Mouse (Mus musculus): ENCODE measurements around the gene Lrrc36. TPM values are rescaled to one million over a fixed set of nuclear protein-coding genes. Genes with fewer than 3 reads are reported as not detected.

Lrrc36 gene
- polyA plus RNA-seq, 1 experiment from 2014 or later: 0.34 TPM

GRCm38 (mm10) chr8:105380308-105380707, 33.1 kb upstream of the Lrrc36 start:
- ATAC-seq (replicated peaks; ENCODE audit: low FRiP score, low read depth): no peak

GRCm38 (mm10) chr8:105384070-105384469, 29.3 kb upstream of the Lrrc36 start:
- WGBS: 95% methylated on average over 2 of the region's 2 CpGs
- no peak overlapping the region for H3K4me2 ChIP-seq (ENCODE audit: low read length)
- no peaks in the 10 kb centered on the region for H3K36me3 ChIP-seq (ENCODE audit: insufficient read depth, low read length)
- H3K27ac ChIP-seq: no peak overlapping the region
- DNase-seq (ENCODE audit: low spot score) (no peak), ATAC-seq (replicated peaks; ENCODE audit: low FRiP score, low read depth) (no peak)
- H3K9me3 ChIP-seq (replicated peaks; ENCODE audit: low read length): no peaks in the 10 kb centered on the region
- no peak overlapping the region for H3K9ac ChIP-seq (ENCODE audit: low read depth, low read length)
- no peak overlapping the region for H3K4me3 ChIP-seq (replicated peaks; ENCODE audit: low read depth, low read length)
- peaks cover 19% of the 10 kb centered on the region; the same call in 1 of the 2 replicates for H3K4me1 ChIP-seq (replicated peaks; ENCODE audit: insufficient read depth, low read length)
- TF ChIP-seq CTCF (IDR thresholded peaks at IDR 0.05; ENCODE audit: low read depth): peak; percentile 9; the same call in 1 of the 2 replicates
- H3K27me3 ChIP-seq (ENCODE audit: insufficient read depth, low read length): no peaks in the 10 kb centered on the region

More at GRCm38 (mm10) chr8:105380308-105380707, 33.1 kb upstream of the Lrrc36 start:
- Histone ChIP-seq H3K27ac (no peak overlapping the region), H3K9me3 (replicated peaks; ENCODE audit: low read length) (no peaks in the 10 kb centered on the region), H3K9ac (ENCODE audit: low read depth, low read length) (no peak overlapping the region), H3K27me3 (ENCODE audit: insufficient read depth, low read length) (no peaks in the 10 kb centered on the region), H3K4me1 (replicated peaks; ENCODE audit: insufficient read depth, low read length) (peaks cover 11% of the 10 kb centered on the region; the same call in 1 of the 2 replicates), H3K36me3 (ENCODE audit: insufficient read depth, low read length) (no peaks in the 10 kb centered on the region), H3K4me3 (replicated peaks; ENCODE audit: low read depth, low read length) (no peak overlapping the region), H3K4me2 (ENCODE audit: low read length) (no peak overlapping the region)
- no peak for TF ChIP-seq CTCF (IDR thresholded peaks at IDR 0.05; ENCODE audit: low read depth)
- DNase-seq (ENCODE audit: low spot score): no peak
- 81% methylated on average over 12 of the region's 12 CpGs for WGBS

GRCm38 (mm10) chr8:105387151-105387550, 26.2 kb upstream of the Lrrc36 start:
- TF ChIP-seq CTCF (IDR thresholded peaks at IDR 0.05; ENCODE audit: low read depth): no peak
- H3K4me3 ChIP-seq (replicated peaks; ENCODE audit: low read depth, low read length): no peak overlapping the region
- H3K4me2 ChIP-seq (ENCODE audit: low read length): no peak overlapping the region
- 22% methylated on average over 1 of the region's 1 CpGs for WGBS
- H3K36me3 ChIP-seq (ENCODE audit: insufficient read depth, low read length): no peaks in the 10 kb centered on the region
- no peak overlapping the region for H3K9ac ChIP-seq (ENCODE audit: low read depth, low read length)
- H3K9me3 ChIP-seq (replicated peaks; ENCODE audit: low read length): no peaks in the 10 kb centered on the region
- DNase-seq (ENCODE audit: low spot score) (peak; percentile 52), ATAC-seq (replicated peaks; ENCODE audit: low FRiP score, low read depth) (no peak; the same call in 1 of the 2 replicates)
- H3K27me3 ChIP-seq (ENCODE audit: insufficient read depth, low read length): no peaks in the 10 kb centered on the region
- peaks cover 19% of the 10 kb centered on the region; the same call in 1 of the 2 replicates for H3K4me1 ChIP-seq (replicated peaks; ENCODE audit: insufficient read depth, low read length)
- no peak overlapping the region for H3K27ac ChIP-seq

GRCm38 (mm10) chr8:105389096-105389495, 24.3 kb upstream of the Lrrc36 start:
- 56% methylated on average over 6 of the region's 6 CpGs for WGBS
- Histone ChIP-seq H3K27ac (no peak overlapping the region), H3K4me2 (ENCODE audit: low read length) (no peak overlapping the region), H3K9ac (ENCODE audit: low read depth, low read length) (no peak overlapping the region), H3K36me3 (ENCODE audit: insufficient read depth, low read length) (no peaks in the 10 kb centered on the region), H3K9me3 (replicated peaks; ENCODE audit: low read length) (no peaks in the 10 kb centered on the region), H3K4me1 (replicated peaks; ENCODE audit: insufficient read depth, low read length) (peaks cover 19% of the 10 kb centered on the region; the same call in 1 of the 2 replicates), H3K4me3 (replicated peaks; ENCODE audit: low read depth, low read length) (no peak overlapping the region), H3K27me3 (ENCODE audit: insufficient read depth, low read length) (no peaks in the 10 kb centered on the region)
- ATAC-seq (replicated peaks; ENCODE audit: low FRiP score, low read depth): no peak
- TF ChIP-seq CTCF (IDR thresholded peaks at IDR 0.05; ENCODE audit: low read depth): no peak
- no peak for DNase-seq (ENCODE audit: low spot score)

GRCm38 (mm10) chr8:105393089-105393787, 20.1 kb upstream of the Lrrc36 start:
- no peak for ATAC-seq (replicated peaks; ENCODE audit: low FRiP score, low read depth)
- DNase-seq (ENCODE audit: low spot score): no peak

GRCm38 (mm10) chr8:105393915-105394314, 19.5 kb upstream of the Lrrc36 start:
- DNase-seq (ENCODE audit: low spot score): no peak
- Histone ChIP-seq H3K27me3 (ENCODE audit: insufficient read depth, low read length) (no peaks in the 10 kb centered on the region), H3K36me3 (ENCODE audit: insufficient read depth, low read length) (no peaks in the 10 kb centered on the region), H3K4me1 (replicated peaks; ENCODE audit: insufficient read depth, low read length) (no peaks in the 10 kb centered on the region), H3K4me2 (ENCODE audit: low read length) (no peak overlapping the region), H3K9me3 (replicated peaks; ENCODE audit: low read length) (no peaks in the 10 kb centered on the region), H3K27ac (no peak overlapping the region), H3K4me3 (replicated peaks; ENCODE audit: low read depth, low read length) (no peak overlapping the region), H3K9ac (ENCODE audit: low read depth, low read length) (no peak overlapping the region)
- no peak for ATAC-seq (replicated peaks; ENCODE audit: low FRiP score, low read depth)
- WGBS: 71% methylated on average over 7 of the region's 7 CpGs
- no peak for TF ChIP-seq CTCF (IDR thresholded peaks at IDR 0.05; ENCODE audit: low read depth)

More at GRCm38 (mm10) chr8:105393089-105393787, 20.1 kb upstream of the Lrrc36 start:
- Histone ChIP-seq H3K4me2 (ENCODE audit: low read length) (no peak overlapping the region), H3K36me3 (ENCODE audit: insufficient read depth, low read length) (no peaks in the 10 kb centered on the region), H3K9me3 (replicated peaks; ENCODE audit: low read length) (no peaks in the 10 kb centered on the region), H3K4me1 (replicated peaks; ENCODE audit: insufficient read depth, low read length) (peaks cover 2% of the 10 kb centered on the region; the same call in 1 of the 2 replicates), H3K4me3 (replicated peaks; ENCODE audit: low read depth, low read length) (no peak overlapping the region), H3K9ac (ENCODE audit: low read depth, low read length) (no peak overlapping the region), H3K27ac (no peak overlapping the region), H3K27me3 (ENCODE audit: insufficient read depth, low read length) (no peaks in the 10 kb centered on the region)
- no peak for TF ChIP-seq CTCF (IDR thresholded peaks at IDR 0.05; ENCODE audit: low read depth)
- WGBS: 87% methylated on average over 12 of the region's 12 CpGs
